Mouse (Mus musculus): ENCODE results near the gene Sstr2. TPM values are rescaled to one million over a fixed set of nuclear protein-coding genes. Genes with fewer than 3 reads are reported as not detected.
A peak's percentile ranks its signal among the peaks of the same experiment; 100 is the strongest.

Sstr2 gene
- total RNA-seq, 2 experiments from 2014 or later: 35.7 to 36.2 TPM

DNA sequence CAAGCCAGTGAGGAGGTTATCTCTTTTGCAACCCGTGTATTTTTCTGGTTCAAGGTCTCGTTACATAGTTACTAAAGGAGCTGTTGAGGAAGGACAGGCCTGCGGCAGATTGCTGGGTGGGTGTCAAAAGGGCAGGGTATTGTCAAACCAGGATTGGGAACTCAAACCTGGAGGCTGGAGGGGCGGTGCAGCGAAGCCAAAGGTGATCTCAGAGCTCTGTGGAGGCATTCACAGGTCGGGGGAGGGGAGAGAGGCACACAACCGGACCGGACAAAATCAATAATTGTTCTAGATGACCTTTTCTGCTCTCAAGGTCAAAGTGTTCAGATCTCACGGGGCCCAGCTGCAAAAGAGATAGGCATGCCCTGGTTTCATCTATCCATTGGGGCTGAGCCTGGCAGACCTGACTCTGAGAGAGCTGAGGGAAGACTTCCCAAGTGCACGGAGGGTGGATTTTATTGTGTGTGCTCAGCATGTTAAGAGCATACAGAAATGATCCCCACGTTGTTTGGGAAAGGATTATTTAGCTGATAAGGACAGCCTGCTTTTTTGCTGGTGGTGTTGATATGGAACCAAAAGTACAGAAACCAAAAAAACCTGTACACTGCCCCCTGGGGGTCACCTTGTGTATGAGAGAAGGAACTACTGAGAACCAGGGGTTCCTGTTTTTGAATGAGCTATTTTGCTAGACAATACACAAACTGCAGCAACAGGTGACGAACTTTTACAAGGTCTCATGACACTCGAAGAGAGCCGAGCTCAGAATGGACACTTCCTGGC, 1.8 kb upstream of the Sstr2 start:
- DNase-seq (ENCODE audit: low spot score in 2 of 2): peak; percentile 78 to 80
- intact Hi-C loops (cut with DNase I): loop anchor here (10.0 kb wide), 1 partner anchor 103 kb away; no protein-coding TSS in a partner anchor

- intact Hi-C loops (cut with DNase I): loop anchor here (10.0 kb wide), 1 partner anchor 103 kb away; no protein-coding TSS in a partner anchor
- DNase-seq (ENCODE audit: low spot score in 2 of 2): no peak
These were observed 855 bp upstream of the Sstr2 start for GRCm38 (mm10) chr11:113618303-113618671.

- intact Hi-C loops (cut with DNase I): loop anchor here (10.0 kb wide), 1 partner anchor 105 kb away; no protein-coding TSS in a partner anchor
- DNase-seq (ENCODE audit: low spot score in 2 of 2): no peak
These were observed 408 bp downstream of the Sstr2 start for GRCm38 (mm10) chr11:113619420-113620080.

DNA sequence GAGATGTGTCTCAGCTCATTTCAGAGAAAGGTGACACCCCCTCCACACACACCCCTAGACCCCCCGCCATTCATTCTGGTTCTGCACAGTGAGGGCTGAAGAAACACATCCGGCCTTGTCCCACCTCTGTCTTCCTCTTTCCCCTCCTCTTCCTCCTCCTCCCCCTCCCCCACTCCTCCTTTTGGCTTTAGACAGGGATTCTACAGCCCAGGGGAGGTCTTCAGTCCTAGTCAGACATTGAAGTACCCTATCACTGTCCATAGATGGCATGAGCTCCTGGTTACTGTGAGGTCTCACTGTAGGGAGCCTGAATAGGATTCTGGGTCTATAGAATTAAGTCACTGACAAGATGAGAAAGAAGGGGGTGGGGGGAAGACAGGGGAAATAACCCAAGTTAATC, 1.9 kb downstream of the Sstr2 start:
- no peak for DNase-seq (ENCODE audit: low spot score in 2 of 2)
- intact Hi-C loops (cut with DNase I): no loop called here

DNA sequence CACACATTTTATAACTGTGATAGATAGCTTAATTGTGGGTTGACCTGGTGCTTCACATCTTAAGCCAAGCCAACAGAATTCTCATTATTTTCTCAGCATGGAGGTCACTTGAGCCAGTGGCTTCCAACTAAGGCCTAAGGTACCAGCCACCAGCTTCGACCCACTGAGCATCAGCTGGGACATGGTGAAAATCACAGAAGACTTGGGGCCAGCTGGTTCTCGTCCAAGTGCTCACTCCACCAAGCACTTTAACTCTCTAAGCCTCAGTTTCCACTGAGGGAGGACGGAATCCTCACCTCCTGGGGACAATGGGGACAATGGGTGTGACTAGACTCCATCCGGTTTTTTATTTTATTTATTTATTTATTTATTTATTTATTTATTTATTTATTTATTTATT, 2.9 kb downstream of the Sstr2 start:
- DNase-seq (ENCODE audit: low spot score in 2 of 2): no peak
- intact Hi-C loops (cut with DNase I): no loop called here

DNA sequence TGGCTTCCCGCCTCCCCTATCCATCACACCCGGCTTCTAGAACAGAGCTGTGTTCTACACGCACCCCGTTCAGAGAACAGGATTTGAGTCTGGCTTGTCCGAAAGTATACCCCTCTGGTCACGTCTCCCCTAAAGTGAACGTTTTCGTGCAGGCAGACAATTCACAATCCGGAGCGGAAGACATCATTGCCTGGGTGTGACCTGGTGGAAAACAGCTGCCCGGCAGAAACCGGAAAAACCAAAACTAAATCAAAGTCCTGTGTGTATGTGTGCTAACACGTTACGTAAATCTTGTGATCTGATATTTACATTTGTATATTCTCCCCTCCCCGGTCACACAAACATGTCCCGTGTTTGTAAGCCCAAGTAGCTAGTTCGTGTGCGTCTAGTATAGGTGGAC, 6.3 kb downstream of the Sstr2 start:
- intact Hi-C loops (cut with DNase I): no loop called here
- no peak for DNase-seq (ENCODE audit: low spot score in 2 of 2)

DNA sequence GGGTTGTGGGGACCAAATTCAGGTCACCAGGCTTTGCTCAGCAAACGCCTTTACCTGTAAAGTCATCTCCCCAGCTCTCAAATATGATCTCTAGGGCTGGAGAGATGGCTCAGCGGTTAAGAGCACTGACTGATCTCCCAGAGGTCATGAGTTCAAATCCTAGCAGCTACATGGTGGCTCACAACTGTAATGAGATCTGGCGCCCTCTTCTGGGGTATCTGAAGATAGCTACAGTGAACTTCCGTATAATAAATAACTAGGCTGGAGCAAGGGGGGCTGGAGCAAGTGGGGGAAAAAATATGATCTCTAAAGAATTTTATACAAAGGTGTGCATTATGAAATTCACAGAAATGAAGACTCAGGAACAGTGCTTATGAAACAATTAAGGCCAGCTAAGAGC, 8.6 kb downstream of the Sstr2 start:
- no peak for DNase-seq (ENCODE audit: low spot score in 2 of 2)
- intact Hi-C loops (cut with DNase I): no loop called here

GRCm38 (mm10) chr11:113630642-113631041, 11.5 kb downstream of the Sstr2 start:
- no peak for DNase-seq (ENCODE audit: low spot score in 2 of 2)

GRCm38 (mm10) chr11:113631302-113631701, 12.2 kb downstream of the Sstr2 start:
- intact Hi-C loops (cut with DNase I): no loop called here

More at GRCm38 (mm10) chr11:113630642-113631041, 11.5 kb downstream of the Sstr2 start:
- intact Hi-C loops (cut with DNase I): no loop called here

GRCm38 (mm10) chr11:113631862-113632261, 12.7 kb downstream of the Sstr2 start:
- intact Hi-C loops (cut with DNase I): no loop called here
- no peak for DNase-seq (ENCODE audit: low spot score in 2 of 2)

More at GRCm38 (mm10) chr11:113631302-113631701, 12.2 kb downstream of the Sstr2 start:
- DNase-seq (ENCODE audit: low spot score in 2 of 2): no peak

DNA sequence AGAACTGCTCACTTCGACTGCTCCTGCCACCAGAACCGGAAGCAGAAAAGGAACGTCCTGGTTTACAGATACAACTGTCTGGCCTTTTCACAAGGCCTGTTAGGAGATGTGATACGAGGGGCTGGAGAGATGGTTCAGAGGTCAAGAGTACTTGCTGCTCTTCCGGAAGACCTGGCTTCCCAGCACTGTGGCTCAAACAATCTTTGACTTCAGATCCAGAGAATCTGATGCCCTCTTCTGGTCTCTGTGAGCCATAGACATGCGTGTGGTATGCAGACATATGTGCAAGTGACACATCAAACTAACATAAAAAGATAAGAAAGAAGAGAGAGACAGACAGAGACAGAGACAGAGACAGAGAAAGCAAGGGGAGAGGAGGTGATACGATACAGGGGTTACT, 13.2 kb downstream of the Sstr2 start:
- intact Hi-C loops (cut with DNase I): no loop called here
- no peak for DNase-seq (ENCODE audit: low spot score in 2 of 2)

GRCm38 (mm10) chr11:113633398-113633797, 14.3 kb downstream of the Sstr2 start:
- intact Hi-C loops (cut with DNase I): no loop called here

DNA sequence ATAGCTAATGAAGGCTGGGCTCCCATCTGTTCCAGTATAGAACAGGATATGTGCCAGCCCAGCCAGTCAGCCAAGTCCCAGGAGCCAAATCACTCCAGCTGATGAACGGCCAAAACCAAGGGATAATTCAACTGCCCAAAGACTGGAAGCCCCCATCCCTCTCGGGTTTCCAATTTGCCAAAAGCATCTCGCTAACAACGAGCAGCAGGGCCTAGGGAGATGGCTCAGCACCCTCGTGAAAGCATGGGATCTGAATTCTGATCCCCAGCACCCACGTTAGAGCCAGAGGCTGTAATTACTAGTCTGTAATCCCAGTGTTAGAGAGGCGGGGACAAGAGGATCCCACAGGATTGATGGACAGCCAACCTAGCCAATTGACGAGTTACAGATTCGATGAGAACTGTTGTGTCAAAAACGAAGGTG, 15.6 kb downstream of the Sstr2 start:
- intact Hi-C loops (cut with DNase I): no loop called here
- DNase-seq (ENCODE audit: low spot score in 2 of 2): no peak

More at GRCm38 (mm10) chr11:113633398-113633797, 14.3 kb downstream of the Sstr2 start:
- no peak for DNase-seq (ENCODE audit: low spot score in 2 of 2)

DNA sequence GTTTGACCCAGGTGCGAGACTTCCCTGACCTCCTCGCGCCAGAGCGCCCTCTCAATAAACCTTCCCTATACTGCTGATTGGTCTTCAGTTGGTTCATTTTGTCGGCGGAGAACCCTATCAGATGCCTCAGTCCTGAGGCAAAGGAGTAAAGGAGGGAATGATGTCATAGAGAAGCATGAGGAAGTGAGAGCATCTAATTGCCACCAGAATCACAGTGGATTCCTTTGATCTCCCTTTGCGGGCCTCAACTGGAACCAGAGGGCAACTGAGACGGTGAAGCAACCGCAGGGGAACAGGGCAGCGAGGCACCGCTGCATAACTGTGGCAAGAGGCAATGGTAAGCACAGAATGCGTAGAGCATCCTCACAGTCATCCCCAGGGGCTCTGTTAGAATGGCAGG, 19.5 kb downstream of the Sstr2 start:
- intact Hi-C loops (cut with DNase I): no loop called here
- no peak for DNase-seq (ENCODE audit: low spot score in 2 of 2)

GRCm38 (mm10) chr11:113645181-113645580, 26.0 kb downstream of the Sstr2 start:
- intact Hi-C loops (cut with DNase I): no loop called here
- DNase-seq (ENCODE audit: low spot score in 2 of 2): no peak

GRCm38 (mm10) chr11:113648152-113648551, 29.0 kb downstream of the Sstr2 start:
- peak; percentile 81 to 86 for DNase-seq (ENCODE audit: low spot score in 2 of 2)
- intact Hi-C loops (cut with DNase I): loop anchor here (2.0 kb wide), 1 partner anchor 35 kb away; no protein-coding TSS in a partner anchor

GRCm38 (mm10) chr11:113648690-113649352, 29.7 kb downstream of the Sstr2 start, which contains the start of gene Cog1:
Cog1 (plus strand) TSS chr11:113649169.
- intact Hi-C loops (cut with DNase I): loop anchor here (2.0 kb wide), 1 partner anchor 34 kb away; no protein-coding TSS in a partner anchor
- no peak for DNase-seq (ENCODE audit: low spot score in 2 of 2)

- peak in 1 of 2 experiments; percentile 63 for DNase-seq (ENCODE audit: low spot score in 2 of 2)
- intact Hi-C loops (cut with DNase I): loop anchor here (2.0 to 5.0 kb wide), 2 partner anchors 33 to 163 kb away; no protein-coding TSS in a partner anchor
These were observed 30.4 kb downstream of the Sstr2 start, which contains the start of gene Slc39a11 for GRCm38 (mm10) chr11:113649353-113650210. Slc39a11 (minus strand) TSS chr11:113650079.
